Mouse (Mus musculus) neural tube, embryonic 11.5 days (tissue): ENCODE results near the gene Cfap100. TPM values are rescaled to one million over a fixed set of nuclear protein-coding genes. Genes with fewer than 3 reads are reported as not detected.
A peak's percentile ranks its signal among the peaks of the same experiment; 100 is the strongest.

Source experiments
- ATAC-seq: fragments of 200-750 bp; cut with Nextera tagmentation; 2 replicates; pipeline ENCODE4 v1.8.0; 2017; ENCODE audit warnings: moderate number of reproducible peaks, mild to moderate bottlenecking, moderate TSS enrichment, moderate library complexity; ENCODE audit not compliant: insufficient read depth, low FRiP score, low TSS enrichment
- DNase-seq: peaks from one replicate; pipeline ENCODE4 v3.0.0-alpha.2; 2015; ENCODE audit warnings: low spot score
- H3K27ac ChIP-seq: fragments of 300-500 bp; sonication (generic); 2 replicates; pipeline ENCODE4 v1.5.1; 2014; ENCODE audit warnings: low read depth, mild to moderate bottlenecking, low read length
- H3K27me3 ChIP-seq: fragments of 300-500 bp; sonication (generic); 2 replicates; pipeline ENCODE4 v1.6.1; 2014; ENCODE audit warnings: mild to moderate bottlenecking, low read length, mixed read lengths; ENCODE audit not compliant: control insufficient read depth, insufficient read depth
- H3K36me3 ChIP-seq: fragments of 300-500 bp; sonication (generic); 2 replicates; pipeline ENCODE4 v1.6.1; 2014; ENCODE audit warnings: mild to moderate bottlenecking, low read length, moderate library complexity, mixed read lengths; ENCODE audit not compliant: control insufficient read depth, insufficient read depth
- H3K4me1 ChIP-seq: fragments of 300-500 bp; sonication (generic); 2 replicates; pipeline ENCODE4 v1.6.1; 2014; ENCODE audit warnings: low read length, mixed read lengths; ENCODE audit not compliant: control insufficient read depth, insufficient read depth
- H3K4me2 ChIP-seq: fragments of 300-500 bp; sonication (generic); 2 replicates; pipeline ENCODE4 v1.6.1; 2014; ENCODE audit warnings: low read depth, mild to moderate bottlenecking, moderate library complexity
- H3K4me3 ChIP-seq: fragments of 300-500 bp; sonication (generic); 2 replicates; pipeline ENCODE4 v1.5.1; 2014; ENCODE audit warnings: low read depth, low read length
- H3K9ac ChIP-seq: fragments of 300-500 bp; sonication (generic); 2 replicates; pipeline ENCODE4 v1.6.1; 2014; ENCODE audit warnings: mild to moderate bottlenecking, low read length
- H3K9me3 ChIP-seq: fragments of 300-500 bp; sonication (generic); 2 replicates; pipeline ENCODE4 v1.6.1; 2016; ENCODE audit warnings: low read length; ENCODE audit not compliant: control insufficient read depth
- WGBS: fragments of 180-500 bp; shearing (Covaris S2); extraction: QIAGEN DNeasy Blood & Tissue Kit; methylation state at CpG from one replicate; pipeline ENCODE4 v1.1.7; 2014; 5-methylcytosine and 5-hydroxymethylcytosine counted together
- polyA plus RNA-seq: library from polyadenylated mRNA; unstranded; fragments of >200 nt; fragmentation: Nextera tagmentation; extraction: Ambion mirVana; gene quantifications from 2 replicates; pipeline ENCODE4 v1.2.1, GENCODE M21; 2014

Gene Cfap100
- polyA plus RNA-seq, 1 experiment from 2014 or later: 1.2 TPM

- no peak for ATAC-seq
- 84% methylated on average over 4 of the region's 4 CpGs for WGBS
- peaks cover 3% of the 10 kb centered on the region; the same call in 1 of the 2 replicates for H3K36me3 ChIP-seq
- H3K27me3 ChIP-seq: no peaks in the 10 kb centered on the region
- no peaks in the 10 kb centered on the region for H3K4me1 ChIP-seq
- no peak overlapping the region for H3K4me3 ChIP-seq
- no peak overlapping the region for H3K27ac ChIP-seq
- no peak for DNase-seq
- H3K4me2 ChIP-seq: no peak overlapping the region
- H3K9me3 ChIP-seq: no peaks in the 10 kb centered on the region
- H3K9ac ChIP-seq: no peak overlapping the region
Measured at GRCm38 (mm10) chr6:90390629-90391028, 38.0 kb downstream of the Cfap100 start.

GRCm38 (mm10) chr6:90381465-90381864 lies 47.1 kb downstream of the Cfap100 start:
- H3K27me3 ChIP-seq: no peaks in the 10 kb centered on the region
- no peak overlapping the region for H3K27ac ChIP-seq
- no peaks in the 10 kb centered on the region for H3K4me1 ChIP-seq
- H3K4me3 ChIP-seq: no peak overlapping the region
- 98% methylated on average over 2 of the region's 2 CpGs for WGBS
- H3K9ac ChIP-seq: no peak overlapping the region
- H3K9me3 ChIP-seq: no peaks in the 10 kb centered on the region
- ATAC-seq (no peak), DNase-seq (no peak)
- peaks cover 12% of the 10 kb centered on the region; the same call in 1 of the 2 replicates for H3K36me3 ChIP-seq
- no peak overlapping the region for H3K4me2 ChIP-seq

- Histone ChIP-seq H3K27ac (no peak overlapping the region), H3K36me3 (peaks cover 23% of the 10 kb centered on the region), H3K4me3 (no peak overlapping the region), H3K4me2 (no peak overlapping the region), H3K9me3 (no peaks in the 10 kb centered on the region), H3K9ac (no peak overlapping the region), H3K4me1 (no peaks in the 10 kb centered on the region), H3K27me3 (no peaks in the 10 kb centered on the region)
- WGBS: 97% methylated on average over 2 of the region's 2 CpGs
- DNase-seq (no peak), ATAC-seq (no peak)
Measured at GRCm38 (mm10) chr6:90377708-90378107, 50.9 kb downstream of the Cfap100 start.

- Histone ChIP-seq H3K4me1 (peaks cover 10% of the 10 kb centered on the region), H3K9me3 (no peaks in the 10 kb centered on the region), H3K4me3 (no peak overlapping the region), H3K4me2 (no peak overlapping the region), H3K27ac (no peak overlapping the region), H3K9ac (no peak overlapping the region), H3K36me3 (peaks cover 16% of the 10 kb centered on the region), H3K27me3 (no peaks in the 10 kb centered on the region)
- DNase-seq (no peak), ATAC-seq (no peak)
- 92% methylated on average over 4 of the region's 4 CpGs for WGBS
Measured at GRCm38 (mm10) chr6:90374647-90375046, 54.0 kb downstream of the Cfap100 start.

GRCm38 (mm10) chr6:90369725-90370553 lies 58.7 kb downstream of the Cfap100 start:
- Histone ChIP-seq H3K9ac (peak overlapping the region; percentile 83), H3K4me3 (peak overlapping the region; percentile 92), H3K27me3 (no peaks in the 10 kb centered on the region), H3K36me3 (peaks cover 5% of the 10 kb centered on the region; the same call in 1 of the 2 replicates), H3K27ac (peak overlapping the region; percentile 72), H3K4me1 (peaks cover 10% of the 10 kb centered on the region), H3K9me3 (no peaks in the 10 kb centered on the region), H3K4me2 (peak overlapping the region; percentile 93)
- under 1% methylated on average over 83 of the region's 98 CpGs for WGBS
- DNase-seq (peak; percentile 52), ATAC-seq (peak; percentile 81)

GRCm38 (mm10) chr6:90368976-90369724 lies 59.4 kb downstream of the Cfap100 start, which contains the start of gene Zxdc:
Gene Zxdc, plus strand, starts transcription at chr6:90369492.
- WGBS: 7% methylated on average over 41 of the region's 41 CpGs
- Histone ChIP-seq H3K4me3 (peak within 1 kb of the TSS; percentile 92), H3K36me3 (peaks cover 2% of the 10 kb centered on the region; the same call in 1 of the 2 replicates), H3K27me3 (no peaks in the 10 kb centered on the region), H3K27ac (peak within 1 kb of the TSS; percentile 72), H3K4me2 (peak within 1 kb of the TSS; percentile 93), H3K9me3 (no peaks in the 10 kb centered on the region), H3K9ac (peak within 1 kb of the TSS; percentile 83), H3K4me1 (peaks cover 10% of the 10 kb centered on the region)
- DNase-seq (peak; percentile 99), ATAC-seq (peak; percentile 97)

GRCm38 (mm10) chr6:90363301-90363700 lies 65.3 kb downstream of the Cfap100 start:
- H3K9ac ChIP-seq: no peak overlapping the region
- ATAC-seq (no peak), DNase-seq (no peak)
- no peaks in the 10 kb centered on the region for H3K9me3 ChIP-seq
- H3K4me3 ChIP-seq: no peak overlapping the region
- 82% methylated on average over 5 of the region's 5 CpGs for WGBS
- no peaks in the 10 kb centered on the region for H3K4me1 ChIP-seq
- no peak overlapping the region for H3K27ac ChIP-seq
- H3K36me3 ChIP-seq: no peaks in the 10 kb centered on the region
- H3K4me2 ChIP-seq: no peak overlapping the region
- no peaks in the 10 kb centered on the region for H3K27me3 ChIP-seq

GRCm38 (mm10) chr6:90360922-90361614 lies 67.5 kb downstream of the Cfap100 start:
- Histone ChIP-seq H3K27ac (no peak overlapping the region), H3K4me3 (no peak overlapping the region), H3K4me1 (no peaks in the 10 kb centered on the region), H3K9me3 (no peaks in the 10 kb centered on the region), H3K27me3 (no peaks in the 10 kb centered on the region), H3K4me2 (no peak overlapping the region), H3K36me3 (no peaks in the 10 kb centered on the region), H3K9ac (no peak overlapping the region)
- DNase-seq: no peak
- WGBS: 84% methylated on average over 6 of the region's 6 CpGs
- ATAC-seq: no peak
